14 mouse cellular contexts compared by ENCODE assay signal in the genomic region with DNA sequence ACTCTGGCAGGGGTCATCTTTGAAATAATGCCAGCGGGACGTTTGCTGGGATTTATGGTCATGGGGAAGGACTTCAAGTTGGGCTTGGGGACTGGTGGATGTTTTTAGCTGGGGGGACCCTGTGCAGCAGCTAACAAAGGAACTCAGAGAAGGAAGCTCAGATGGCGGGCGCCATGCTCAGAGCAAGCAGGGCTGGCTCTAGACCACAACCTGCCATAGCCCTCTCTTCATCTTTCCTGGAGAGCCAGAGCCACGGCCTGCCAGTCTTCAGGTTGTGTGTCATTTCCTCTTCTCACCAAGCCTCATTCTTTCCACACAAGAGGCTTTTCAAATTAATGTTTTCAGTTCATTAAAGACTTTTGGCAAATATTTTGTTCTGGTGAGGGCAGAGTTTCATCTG.
DNase-seq lines count a peak whose midpoint lies in the region; ATAC-seq and TF ChIP-seq lines count a peak whose summit lies in the region.
"Had no signal": no experiment of that assay in that cellular context is flagged by ENCODE, and none has a peak within 500 bp of the region (broad histone marks: within the 10 kb centered on the region; RNA-seq: fewer than 3 reads in every experiment).

No protein-coding gene starts in this region.

- peak; percentile 3; the same call in 1 of the 2 replicates for ATAC-seq in hindbrain, embryonic 16.5 days
- no peak for ATAC-seq in hindbrain, embryonic 11.5 days (ENCODE audit: low FRiP score)
- no peak for ATAC-seq in embryonic facial prominence, embryonic 12.5 days (ENCODE audit: insufficient number of reproducible peaks, insufficient read depth, low FRiP score, low TSS enrichment)
- ATAC-seq in limb, embryonic 14.5 days (ENCODE audit: low FRiP score, low read depth) = 0 out of 2 replicates have a peak, but pooled peaks have one; percentile 15
- ATAC-seq in inflammation-experienced regulatory T-cells, adult 6 months = no peak

- 52% methylated on average over 5 of the region's 5 CpGs for WGBS in hindbrain, embryonic 16.5 days
- WGBS in hindbrain, embryonic 11.5 days = 67% methylated on average over 5 of the region's 5 CpGs
- WGBS in embryonic facial prominence, embryonic 12.5 days = 60% methylated on average over 5 of the region's 5 CpGs
- WGBS in limb, embryonic 14.5 days = 39% methylated on average over 5 of the region's 5 CpGs

- H3K36me3 ChIP-seq in hindbrain, embryonic 16.5 days (ENCODE audit: control insufficient read depth, insufficient read depth, low read length) = no peaks in the 10 kb centered on the region
- no peaks in the 10 kb centered on the region for H3K36me3 ChIP-seq in hindbrain, embryonic 11.5 days (ENCODE audit: control insufficient read depth, insufficient read depth, low read length)
- H3K36me3 ChIP-seq in CH12.LX (replicated peaks in 1 of 2; ENCODE audit: control insufficient read depth in 1 of 2, insufficient read depth in 1 of 2, low read length in 1 of 2) = no peaks in the 10 kb centered on the region
- H3K36me3 ChIP-seq in embryonic facial prominence, embryonic 12.5 days = no peaks in the 10 kb centered on the region
- H3K36me3 ChIP-seq in limb, embryonic 14.5 days (ENCODE audit: control insufficient read depth, insufficient read depth, low read length) = no peaks in the 10 kb centered on the region
- H3K36me3 ChIP-seq: hindbrain, embryonic 15.5 days; midbrain, embryonic 12.5 days had no signal

- no peaks in the 10 kb centered on the region for H3K4me1 ChIP-seq in hindbrain, embryonic 16.5 days (ENCODE audit: control insufficient read depth, insufficient read depth, low read depth, low read length)
- H3K4me1 ChIP-seq in hindbrain, embryonic 11.5 days (replicated peaks; ENCODE audit: control insufficient read depth, insufficient read depth, low read length) = peaks cover 4% of the 10 kb centered on the region; the same call in 1 of the 2 replicates
- peaks cover 0 to 17% of the 10 kb centered on the region in 2 experiments; a peak in 2 of 4 replicates for H3K4me1 ChIP-seq in CH12.LX (ENCODE audit: control insufficient read depth in 1 of 2, insufficient read depth in 2 of 2)
- H3K4me1 ChIP-seq in embryonic facial prominence, embryonic 12.5 days = peaks cover 15% of the 10 kb centered on the region
- H3K4me1 ChIP-seq in limb, embryonic 14.5 days (ENCODE audit: control insufficient read depth, insufficient read depth, low read length) = peaks cover 35% of the 10 kb centered on the region

- H3K79me2 ChIP-seq in CH12.LX (replicated peaks; ENCODE audit: control insufficient read depth, extremely low read depth, insufficient read depth, poor library complexity, severe bottlenecking) = no peaks in the 10 kb centered on the region

- H3K4me2 ChIP-seq in hindbrain, embryonic 16.5 days (ENCODE audit: low read length) = no peak overlapping the region
- no peak overlapping the region for H3K4me2 ChIP-seq in hindbrain, embryonic 11.5 days (replicated peaks; ENCODE audit: low read depth, low read length)
- H3K4me2 ChIP-seq in CH12.LX (ENCODE audit: insufficient read depth, low read depth, poor library complexity, severe bottlenecking) = peak overlapping the region; percentile 24; the same call in 1 of the 2 replicates
- H3K4me2 ChIP-seq in embryonic facial prominence, embryonic 12.5 days (replicated peaks) = no peak overlapping the region
- H3K4me2 ChIP-seq in limb, embryonic 14.5 days (replicated peaks; ENCODE audit: low read depth, low read length, severe bottlenecking) = peak overlapping the region; percentile 3
- H3K4me2 ChIP-seq: hindbrain, embryonic 15.5 days; liver, embryonic 11.5 days; midbrain, embryonic 12.5 days had no signal

- no peak for TF ChIP-seq CTCF in CH12.LX (conservative IDR thresholded peaks at IDR 0.05 in 1 of 2, IDR thresholded peaks at IDR 0.05 in 1 of 2; ENCODE audit: low read depth in 2 of 2, low read length in 2 of 2)

- H3K27ac ChIP-seq in hindbrain, embryonic 16.5 days (ENCODE audit: low read depth, low read length) = no peak overlapping the region
- H3K27ac ChIP-seq in hindbrain, embryonic 11.5 days (ENCODE audit: low read depth, low read length) = no peak overlapping the region
- no peak overlapping the region for H3K27ac ChIP-seq in CH12.LX (ENCODE audit: insufficient read depth, low read depth)
- peak overlapping the region; percentile 32; the same call in 1 of the 2 replicates for H3K27ac ChIP-seq in embryonic facial prominence, embryonic 12.5 days
- H3K27ac ChIP-seq in limb, embryonic 14.5 days (replicated peaks; ENCODE audit: low read depth, low read length) = peak overlapping the region; percentile 52; the same call in 1 of the 2 replicates
- H3K27ac ChIP-seq: hindbrain, embryonic 15.5 days; layer of hippocampus, adult 2 months; midbrain, embryonic 12.5 days had no signal

- H3K9ac ChIP-seq in hindbrain, embryonic 16.5 days (ENCODE audit: low read depth, low read length) = no peak overlapping the region
- H3K9ac ChIP-seq in hindbrain, embryonic 11.5 days (ENCODE audit: low read depth, low read length) = no peak overlapping the region
- H3K9ac ChIP-seq in CH12.LX (ENCODE audit: insufficient read depth, low read depth) = no peak overlapping the region
- H3K9ac ChIP-seq in embryonic facial prominence, embryonic 12.5 days = no peak overlapping the region
- H3K9ac ChIP-seq in limb, embryonic 14.5 days (ENCODE audit: low read depth, low read length, severe bottlenecking) = no peak overlapping the region
- H3K9ac ChIP-seq: hindbrain, embryonic 15.5 days; midbrain, embryonic 12.5 days had no signal

- no peak for DNase-seq in hindbrain, embryonic 11.5 days (ENCODE audit: low spot score)
- DNase-seq in CH12.LX (ENCODE audit: extremely low read depth) = no peak
- no peak for DNase-seq in limb, embryonic 14.5 days (ENCODE audit: low spot score)
- DNase-seq in adrenal gland, postnatal 4 days (ENCODE audit: low spot score in 2 of 2) = no peak
- DNase-seq in ovary, postnatal 36 days (ENCODE audit: low spot score) = no peak
- DNase-seq: cerebellum, adult 2 months; thymus, postnatal 25 days had no signal

- dilution Hi-C loops in CH12.LX (cut with MboI; ENCODE audit: extremely low pct_ligation_motif_present, extremely low pct_unique_long_range_greater_than_20kb, low sequenced_read_pairs) = no loop called here

- TF ChIP-seq EP300 in CH12.LX (IDR thresholded peaks at IDR 0.05; ENCODE audit: low read length) = no peak

- no peak for TF ChIP-seq POLR2A in CH12.LX (IDR thresholded peaks at IDR 0.05; ENCODE audit: low read depth, low read length)
- TF ChIP-seq POLR2A in limb, embryonic 14.5 days (IDR thresholded peaks at IDR 0.05; ENCODE audit: borderline replicate concordance, extremely low read depth, insufficient read depth, insufficient read length) = no peak

- H3K4me3 ChIP-seq in hindbrain, embryonic 16.5 days (ENCODE audit: low read length) = no peak overlapping the region
- no peak overlapping the region for H3K4me3 ChIP-seq in hindbrain, embryonic 11.5 days (ENCODE audit: low read depth, low read length)
- H3K4me3 ChIP-seq in CH12.LX (replicated peaks in 1 of 3; ENCODE audit: low read depth in 2 of 3, low read length in 2 of 3, poor library complexity in 1 of 3) = no peak overlapping the region
- no peak overlapping the region for H3K4me3 ChIP-seq in embryonic facial prominence, embryonic 12.5 days
- H3K4me3 ChIP-seq in limb, embryonic 14.5 days (replicated peaks; ENCODE audit: low read length) = no peak overlapping the region
- H3K4me3 ChIP-seq: hindbrain, embryonic 15.5 days; layer of hippocampus, adult 2 months; midbrain, embryonic 12.5 days had no signal

- in situ Hi-C loops in CH12.LX (cut with MboI; ENCODE audit: low pct_ligation_motif_present, low pct_unique_long_range_greater_than_20kb, low sequenced_read_pairs) = no loop called here

- no peak for TF ChIP-seq RAD21 in CH12.LX (IDR thresholded peaks at IDR 0.05; ENCODE audit: low read depth, low read length)

- no peaks in the 10 kb centered on the region for H3K9me3 ChIP-seq in hindbrain, embryonic 16.5 days (ENCODE audit: control insufficient read depth, low read length)
- H3K9me3 ChIP-seq in hindbrain, embryonic 11.5 days (ENCODE audit: control insufficient read depth, low read length) = no peaks in the 10 kb centered on the region
- H3K9me3 ChIP-seq in CH12.LX (replicated peaks; ENCODE audit: low read length) = no peaks in the 10 kb centered on the region
- no peaks in the 10 kb centered on the region for H3K9me3 ChIP-seq in embryonic facial prominence, embryonic 12.5 days
- H3K9me3 ChIP-seq in limb, embryonic 14.5 days (ENCODE audit: control insufficient read depth, low read length) = no peaks in the 10 kb centered on the region
- H3K9me3 ChIP-seq: hindbrain, embryonic 15.5 days; midbrain, embryonic 12.5 days had no signal

- no peaks in the 10 kb centered on the region for H3K27me3 ChIP-seq in hindbrain, embryonic 16.5 days (replicated peaks; ENCODE audit: control insufficient read depth, insufficient read depth, low read length)
- H3K27me3 ChIP-seq in hindbrain, embryonic 11.5 days (ENCODE audit: control insufficient read depth, insufficient read depth, low read length) = no peaks in the 10 kb centered on the region
- no peaks in the 10 kb centered on the region for H3K27me3 ChIP-seq in CH12.LX (replicated peaks)
- H3K27me3 ChIP-seq in embryonic facial prominence, embryonic 12.5 days = no peaks in the 10 kb centered on the region
- no peaks in the 10 kb centered on the region for H3K27me3 ChIP-seq in limb, embryonic 14.5 days (ENCODE audit: control insufficient read depth, insufficient read depth, low read length)
- H3K27me3 ChIP-seq: hindbrain, embryonic 15.5 days had no signal

TF ChIP-seq in CH12.LX, 34 proteins besides CTCF, POLR2A, EP300 and RAD21:
- TF ChIP-seq BHLHE40 (IDR thresholded peaks at IDR 0.05; ENCODE audit: low read depth, low read length) (no peak), E2F4 (IDR thresholded peaks at IDR 0.05; ENCODE audit: insufficient replicate concordance, low read depth, low read length) (no peak), TCF12 (IDR thresholded peaks at IDR 0.05; ENCODE audit: low read depth, low read length) (no peak), POLR2AphosphoS2 (IDR thresholded peaks at IDR 0.05; ENCODE audit: low read depth, low read length) (no peak), RCOR1 (conservative IDR thresholded peaks at IDR 0.05; ENCODE audit: low read depth, low read length) (no peak), TBP (conservative IDR thresholded peaks at IDR 0.05; ENCODE audit: low read depth, low read length) (no peak), SMC3 (IDR thresholded peaks at IDR 0.05; ENCODE audit: low read depth, low read length) (no peak)

Comparison
In these comparisons a context has a peak if more than half of its experiments do, and no peak if none do; other contexts are left out.
1. ATAC-seq: peak in hindbrain, embryonic 16.5 days (single experiment) and limb, embryonic 14.5 days (single experiment); none in hindbrain, embryonic 11.5 days (single experiment), embryonic facial prominence, embryonic 12.5 days (single experiment) and inflammation-experienced regulatory T-cells, adult 6 months (single experiment).
2. H3K27ac ChIP-seq: peak in embryonic facial prominence, embryonic 12.5 days (single experiment) and limb, embryonic 14.5 days (single experiment); none in hindbrain, embryonic 16.5 days (single experiment), hindbrain, embryonic 11.5 days (single experiment) and CH12.LX (single experiment).
3. H3K4me2 ChIP-seq: peak in CH12.LX (single experiment) and limb, embryonic 14.5 days (single experiment); none in hindbrain, embryonic 16.5 days (single experiment), hindbrain, embryonic 11.5 days (single experiment) and embryonic facial prominence, embryonic 12.5 days (single experiment).